Mouse (Mus musculus) liver, postnatal 0 days (tissue): ENCODE measurements around the gene Kitl. TPM values are rescaled to one million over a fixed set of nuclear protein-coding genes. Genes with fewer than 3 reads are reported as not detected.

Experiments
- ATAC-seq: fragments of 200-750 bp; cut with Nextera tagmentation; 2 replicates; pipeline ENCODE4 v1.8.0; 2017; ENCODE audit warnings: mild to moderate bottlenecking, moderate library complexity
- DNase-seq: peaks from one replicate; pipeline ENCODE4 v3.0.0-alpha.2; 2016
- H3K27ac ChIP-seq: fragments of 300-500 bp; sonication (generic); 2 replicates; pipeline ENCODE4 v1.5.1; 2014; ENCODE audit warnings: antibody characterized with exemption, moderate library complexity, mild to moderate bottlenecking, low read depth
- H3K27me3 ChIP-seq: fragments of 300-500 bp; sonication (generic); 2 replicates; pipeline ENCODE4 v1.6.1; 2014; ENCODE audit warnings: low read length, control low read depth, mixed read lengths; ENCODE audit not compliant: insufficient read depth
- H3K36me3 ChIP-seq: fragments of 300-500 bp; sonication (generic); replicated peaks from 2 replicates; pipeline ENCODE4 v1.6.1; 2014; ENCODE audit warnings: mild to moderate bottlenecking, control low read depth, low read length, moderate library complexity, mixed read lengths; ENCODE audit not compliant: insufficient read depth
- H3K4me1 ChIP-seq: fragments of 300-500 bp; sonication (generic); 2 replicates; pipeline ENCODE4 v1.6.1; 2014; ENCODE audit warnings: antibody characterized with exemption, mild to moderate bottlenecking, control low read depth; ENCODE audit not compliant: insufficient read depth
- H3K4me2 ChIP-seq: fragments of 300-500 bp; sonication (generic); 2 replicates; pipeline ENCODE4 v1.6.1; 2014; ENCODE audit warnings: low read depth, mild to moderate bottlenecking, low read length, moderate library complexity, mixed read lengths
- H3K4me3 ChIP-seq: fragments of 300-500 bp; sonication (generic); 2 replicates; pipeline ENCODE4 v1.5.1; 2014; ENCODE audit warnings: low read depth, low read length
- H3K9ac ChIP-seq: fragments of 300-500 bp; sonication (generic); replicated peaks from 2 replicates; pipeline ENCODE4 v1.6.1; 2014; ENCODE audit warnings: mild to moderate bottlenecking, moderate library complexity
- H3K9me3 ChIP-seq: fragments of 300-500 bp; sonication (generic); 2 replicates; pipeline ENCODE4 v1.6.1; 2016; ENCODE audit warnings: mild to moderate bottlenecking, control low read depth, low read length, mixed read lengths
- CTCF ChIP-seq: sonication (generic); IDR thresholded peaks from 2 replicates; pipeline ENCODE4 v1.5.1; 2016; ENCODE audit warnings: antibody characterized with exemption, low read depth
- EP300 ChIP-seq: IDR thresholded peaks from 2 replicates; pipeline ENCODE4 v1.6.1; 2016; ENCODE audit warnings: antibody characterized with exemption, low read depth, mild to moderate bottlenecking
- WGBS: fragments of 180-500 bp; shearing (Covaris S2); extraction: QIAGEN DNeasy Blood & Tissue Kit; methylation state at CpG from one replicate; pipeline ENCODE4 v1.1.7; 2014; ENCODE audit not compliant: insufficient replicate concordance; 5-methylcytosine and 5-hydroxymethylcytosine counted together
- microRNA-seq: library from miRNA; unstranded; fragments of <30 nt; microRNA quantifications from one replicate; pipeline ENCODE4, GENCODE M21; 2016
- polyA plus RNA-seq: library from polyadenylated mRNA; unstranded; fragments of >200 nt; fragmentation: Nextera tagmentation; extraction: Ambion mirVana; gene quantifications from 2 replicates; pipeline ENCODE4 v1.2.1, GENCODE M21; 2015

The Kitl gene
- polyA plus RNA-seq, 1 experiment from 2014 or later = 5.0 TPM

- H3K4me2 ChIP-seq = no peak overlapping the region
- no peaks in the 10 kb centered on the region for H3K36me3 ChIP-seq
- TF ChIP-seq CTCF (no peak), EP300 (no peak)
- no peaks in the 10 kb centered on the region for H3K27me3 ChIP-seq
- DNase-seq = no peak
- ATAC-seq = no peak
- 70% methylated on average over 6 of the region's 6 CpGs for WGBS
- no peak overlapping the region for H3K4me3 ChIP-seq
- H3K4me1 ChIP-seq = no peaks in the 10 kb centered on the region
- H3K9ac ChIP-seq = no peak overlapping the region
- H3K27ac ChIP-seq = no peak overlapping the region
- H3K9me3 ChIP-seq = no peaks in the 10 kb centered on the region
Observed at GRCm38 (mm10) chr10:100148123-100148522, 132.7 kb downstream of the Kitl start.

Small RNA genes within 50 kb of the gene (microRNA-seq; reads per million reads assigned to microRNA genes)
- gene Gm22918 = not detected
- not detected for gene Gm25287
